Comparison of ENCODE assay signal across 9 mouse cellular contexts in genomic region chr1:186550265-186550885, GRCm38 (mm10).
DNase-seq lines count a peak whose midpoint lies in the region; ATAC-seq and TF ChIP-seq lines count a peak whose summit lies in the region.
"Had no signal": no experiment of that assay in that cellular context is flagged by ENCODE, and none has a peak within 500 bp of the region (broad histone marks: within the 10 kb centered on the region; RNA-seq: fewer than 3 reads in every experiment).

No protein-coding gene starts in this region.

- no peaks in the 10 kb centered on the region for H3K27me3 ChIP-seq in forebrain, postnatal 0 days (ENCODE audit: insufficient read depth, low read length)
- no peaks in the 10 kb centered on the region for H3K27me3 ChIP-seq in forebrain, embryonic 11.5 days (ENCODE audit: control insufficient read depth, insufficient read depth, low read length)
- no peaks in the 10 kb centered on the region for H3K27me3 ChIP-seq in midbrain, postnatal 0 days (ENCODE audit: insufficient read depth, low read length)
- H3K27me3 ChIP-seq in midbrain, embryonic 11.5 days (ENCODE audit: control insufficient read depth, insufficient read depth, low read length) = no peaks in the 10 kb centered on the region
- no peaks in the 10 kb centered on the region for H3K27me3 ChIP-seq in midbrain, embryonic 14.5 days (ENCODE audit: control insufficient read depth, insufficient read depth, low read length)
- H3K27me3 ChIP-seq: CH12.LX had no signal

- no peak overlapping the region for H3K4me3 ChIP-seq in forebrain, postnatal 0 days (ENCODE audit: low read depth, low read length)
- H3K4me3 ChIP-seq in forebrain, embryonic 11.5 days (ENCODE audit: low read depth, low read length) = no peak overlapping the region
- no peak overlapping the region for H3K4me3 ChIP-seq in midbrain, postnatal 0 days (ENCODE audit: low read depth, low read length)
- H3K4me3 ChIP-seq in midbrain, embryonic 11.5 days (ENCODE audit: low read depth, low read length) = no peak overlapping the region
- H3K4me3 ChIP-seq in midbrain, embryonic 14.5 days (replicated peaks; ENCODE audit: low read depth, low read length) = no peak overlapping the region

- 83% methylated on average over 7 of the region's 7 CpGs for WGBS in forebrain, postnatal 0 days
- WGBS in forebrain, embryonic 11.5 days = 85% methylated on average over 7 of the region's 7 CpGs
- WGBS in midbrain, postnatal 0 days = 73% methylated on average over 7 of the region's 7 CpGs
- 81% methylated on average over 7 of the region's 7 CpGs for WGBS in midbrain, embryonic 11.5 days
- WGBS in midbrain, embryonic 14.5 days = 82% methylated on average over 7 of the region's 7 CpGs

- no peak overlapping the region for H3K27ac ChIP-seq in forebrain, postnatal 0 days (ENCODE audit: low read depth, low read length)
- no peak overlapping the region for H3K27ac ChIP-seq in forebrain, embryonic 11.5 days (ENCODE audit: low read depth, low read length)
- no peak overlapping the region for H3K27ac ChIP-seq in midbrain, postnatal 0 days (ENCODE audit: low read depth, low read length)
- H3K27ac ChIP-seq in midbrain, embryonic 11.5 days (ENCODE audit: low read depth, low read length) = no peak overlapping the region
- no peak overlapping the region for H3K27ac ChIP-seq in midbrain, embryonic 14.5 days (replicated peaks; ENCODE audit: low read depth, low read length)

- ATAC-seq in forebrain, postnatal 0 days = no peak
- ATAC-seq in forebrain, embryonic 11.5 days (replicated peaks; ENCODE audit: low FRiP score) = no peak
- ATAC-seq in midbrain, postnatal 0 days (ENCODE audit: low FRiP score) = no peak
- ATAC-seq in midbrain, embryonic 11.5 days (ENCODE audit: low FRiP score) = no peak
- ATAC-seq in midbrain, embryonic 14.5 days (ENCODE audit: low FRiP score, low TSS enrichment) = no peak
- no peak for ATAC-seq in CD4-positive, CD25-positive, alpha-beta regulatory T cell, adult 4 months

- no peak overlapping the region for H3K4me2 ChIP-seq in forebrain, postnatal 0 days (ENCODE audit: low read depth)
- H3K4me2 ChIP-seq in forebrain, embryonic 11.5 days (ENCODE audit: low read depth, low read length, severe bottlenecking) = no peak overlapping the region
- H3K4me2 ChIP-seq in midbrain, postnatal 0 days (ENCODE audit: low read depth, low read length, poor library complexity, severe bottlenecking) = no peak overlapping the region
- no peak overlapping the region for H3K4me2 ChIP-seq in midbrain, embryonic 11.5 days
- no peak overlapping the region for H3K4me2 ChIP-seq in midbrain, embryonic 14.5 days (ENCODE audit: low read length)

- no peaks in the 10 kb centered on the region for H3K36me3 ChIP-seq in forebrain, postnatal 0 days (ENCODE audit: insufficient read depth)
- H3K36me3 ChIP-seq in forebrain, embryonic 11.5 days (ENCODE audit: control insufficient read depth, insufficient read depth, low read length) = no peaks in the 10 kb centered on the region
- no peaks in the 10 kb centered on the region for H3K36me3 ChIP-seq in midbrain, postnatal 0 days (ENCODE audit: insufficient read depth, low read length)
- H3K36me3 ChIP-seq in midbrain, embryonic 11.5 days (ENCODE audit: control insufficient read depth, insufficient read depth, low read length) = no peaks in the 10 kb centered on the region
- H3K36me3 ChIP-seq in midbrain, embryonic 14.5 days (ENCODE audit: control insufficient read depth, insufficient read depth, low read length) = no peaks in the 10 kb centered on the region

- no peak overlapping the region for H3K9ac ChIP-seq in forebrain, postnatal 0 days
- no peak overlapping the region for H3K9ac ChIP-seq in forebrain, embryonic 11.5 days (ENCODE audit: low read length)
- no peak overlapping the region for H3K9ac ChIP-seq in midbrain, postnatal 0 days (replicated peaks; ENCODE audit: low read length, poor library complexity, severe bottlenecking)
- H3K9ac ChIP-seq in midbrain, embryonic 11.5 days (ENCODE audit: low read length) = no peak overlapping the region
- no peak overlapping the region for H3K9ac ChIP-seq in midbrain, embryonic 14.5 days (replicated peaks; ENCODE audit: low read length)

- DNase-seq in forebrain, postnatal 0 days = no peak
- no peak for DNase-seq in forebrain, embryonic 11.5 days (ENCODE audit: low spot score)
- DNase-seq in midbrain, postnatal 0 days (ENCODE audit: low spot score) = peak; percentile 64
- DNase-seq in midbrain, embryonic 11.5 days (ENCODE audit: low spot score, missing footprints) = no peak
- peak; percentile 6 to 18 for DNase-seq in gastrocnemius, adult 8-10 months (ENCODE audit: low spot score in 2 of 2)
- DNase-seq in lung, postnatal 36 days = peak; percentile 75
- no peak for DNase-seq in midbrain, embryonic 14.5 days

- H3K9me3 ChIP-seq in forebrain, postnatal 0 days (ENCODE audit: low read length) = no peaks in the 10 kb centered on the region
- no peaks in the 10 kb centered on the region for H3K9me3 ChIP-seq in forebrain, embryonic 11.5 days (ENCODE audit: control insufficient read depth, low read length)
- no peaks in the 10 kb centered on the region for H3K9me3 ChIP-seq in midbrain, postnatal 0 days (ENCODE audit: low read length)
- no peaks in the 10 kb centered on the region for H3K9me3 ChIP-seq in midbrain, embryonic 11.5 days (ENCODE audit: control insufficient read depth, low read length)
- no peaks in the 10 kb centered on the region for H3K9me3 ChIP-seq in midbrain, embryonic 14.5 days (ENCODE audit: control insufficient read depth, low read length)

- 0 out of 2 replicates have a peak, but pooled peaks cover 2% of the 10 kb centered on the region for H3K4me1 ChIP-seq in forebrain, postnatal 0 days (ENCODE audit: insufficient read depth)
- H3K4me1 ChIP-seq in forebrain, embryonic 11.5 days (replicated peaks; ENCODE audit: control insufficient read depth, insufficient read depth, low read length) = no peaks in the 10 kb centered on the region
- no peaks in the 10 kb centered on the region for H3K4me1 ChIP-seq in midbrain, postnatal 0 days (ENCODE audit: insufficient read depth, low read length)
- no peaks in the 10 kb centered on the region for H3K4me1 ChIP-seq in midbrain, embryonic 11.5 days (ENCODE audit: control insufficient read depth, insufficient read depth, low read length)
- no peaks in the 10 kb centered on the region for H3K4me1 ChIP-seq in midbrain, embryonic 14.5 days (ENCODE audit: control insufficient read depth, insufficient read depth, low read length)

- peak; percentile 25; the same call in 1 of the 2 replicates for TF ChIP-seq CTCF in forebrain, postnatal 0 days (IDR thresholded peaks at IDR 0.05; ENCODE audit: low read depth)
- TF ChIP-seq CTCF in midbrain, postnatal 0 days (IDR thresholded peaks at IDR 0.05) = peak; percentile 35; the same call in 1 of the 2 replicates

Comparison
In these comparisons a context has a peak if more than half of its experiments do, and no peak if none do; other contexts are left out.
1. DNase-seq: peak in midbrain, postnatal 0 days (single experiment), gastrocnemius, adult 8-10 months (2 of 2) and lung, postnatal 36 days (single experiment); none in forebrain, postnatal 0 days (single experiment), forebrain, embryonic 11.5 days (single experiment), midbrain, embryonic 11.5 days (single experiment) and midbrain, embryonic 14.5 days (single experiment).